Mouse (Mus musculus) thymus, postnatal 10 days (tissue): ENCODE results near the gene Msrb3.

ENCODE experiments used
- DNase-seq, 2 experiments: peaks; one replicate each; pipeline ENCODE4 v3.0.0; 2021; ENCODE audit warnings: low spot score in 2 of 2

The Msrb3 gene

DNA sequence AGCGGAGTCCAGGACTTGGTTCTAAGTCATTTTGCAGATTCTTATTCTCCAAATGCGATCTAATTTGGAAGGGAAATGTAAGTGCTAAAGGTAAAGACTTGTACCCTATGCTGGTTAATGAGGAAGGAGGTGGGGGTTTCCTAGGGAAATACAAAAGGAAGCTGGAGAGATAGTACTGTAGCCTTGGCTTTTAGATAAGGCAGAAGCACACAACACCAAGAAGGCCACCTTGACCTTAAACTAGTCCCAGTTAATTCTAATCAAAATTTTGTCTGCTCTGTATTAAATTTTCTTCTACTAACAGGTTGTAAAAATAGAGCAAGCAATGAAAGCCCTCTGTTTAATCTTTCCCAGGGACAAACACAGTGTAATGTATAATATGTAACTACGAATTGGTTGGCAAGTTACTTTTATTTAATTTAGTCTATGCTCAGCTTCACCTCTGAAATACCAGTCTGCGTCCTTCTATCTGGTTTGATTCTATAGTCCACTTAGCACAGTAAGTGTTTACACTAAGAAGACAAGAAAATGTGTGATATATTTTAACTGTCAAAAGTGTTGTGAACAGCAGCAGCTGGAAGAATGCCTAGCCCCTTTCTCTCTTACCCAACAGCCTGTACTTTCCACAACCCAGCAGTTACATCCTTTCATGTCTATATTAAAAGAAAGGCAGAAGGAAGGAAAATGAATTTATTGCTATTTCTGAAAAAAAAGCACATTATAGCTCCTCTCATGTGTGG is 87.9 kb downstream of the Msrb3 start:
- DNase-seq, result no peak

DNA sequence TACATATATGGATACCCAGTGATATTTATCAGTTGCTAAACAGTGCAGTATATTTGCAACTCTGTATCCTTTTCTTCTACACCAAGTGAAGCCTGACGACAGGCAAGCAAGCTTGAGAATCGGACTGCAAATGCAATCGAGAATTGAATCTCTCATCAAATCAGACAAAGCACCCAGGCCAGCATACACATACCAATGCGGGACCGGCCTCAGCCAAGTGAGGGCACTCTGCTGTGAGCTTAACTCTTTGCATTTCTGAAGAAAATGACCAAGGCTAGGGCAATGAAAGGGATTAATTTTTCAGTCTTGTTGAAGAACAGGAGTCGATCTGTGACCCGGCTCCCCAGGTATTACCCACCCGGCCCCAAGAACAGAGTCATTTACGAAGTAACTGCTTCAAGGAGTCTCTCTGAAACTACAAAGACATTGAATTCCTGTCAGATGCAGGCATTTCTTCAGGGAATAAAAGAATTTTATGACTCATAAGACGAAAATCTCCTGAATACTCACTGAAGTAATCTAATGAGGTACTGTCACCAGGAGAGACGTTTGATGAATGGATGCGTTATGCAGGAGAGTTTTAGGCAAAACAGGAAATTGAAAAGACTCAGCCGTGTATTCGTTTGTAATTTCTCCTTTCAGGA is 88.7 kb downstream of the Msrb3 start:
- no peak for DNase-seq

DNA sequence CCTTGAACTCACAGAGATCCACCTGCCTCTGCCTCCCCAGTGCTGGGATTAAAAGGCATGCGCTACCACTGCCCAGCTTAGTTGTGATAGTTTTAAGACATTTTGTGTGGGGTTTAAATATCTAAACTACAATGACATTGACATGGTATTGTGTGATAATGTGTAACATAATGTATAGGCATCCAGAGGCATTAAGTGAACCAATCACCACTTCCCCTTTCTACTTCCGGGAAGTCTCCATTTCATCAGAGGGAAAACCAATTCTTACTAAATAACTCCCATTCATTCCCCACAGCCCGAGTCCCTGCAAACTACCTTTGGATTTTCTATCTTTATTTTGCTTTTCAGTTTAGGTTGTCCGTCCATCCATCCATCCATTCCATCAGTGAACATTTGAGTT is 90.7 kb downstream of the Msrb3 start:
- DNase-seq, result no peak

DNA sequence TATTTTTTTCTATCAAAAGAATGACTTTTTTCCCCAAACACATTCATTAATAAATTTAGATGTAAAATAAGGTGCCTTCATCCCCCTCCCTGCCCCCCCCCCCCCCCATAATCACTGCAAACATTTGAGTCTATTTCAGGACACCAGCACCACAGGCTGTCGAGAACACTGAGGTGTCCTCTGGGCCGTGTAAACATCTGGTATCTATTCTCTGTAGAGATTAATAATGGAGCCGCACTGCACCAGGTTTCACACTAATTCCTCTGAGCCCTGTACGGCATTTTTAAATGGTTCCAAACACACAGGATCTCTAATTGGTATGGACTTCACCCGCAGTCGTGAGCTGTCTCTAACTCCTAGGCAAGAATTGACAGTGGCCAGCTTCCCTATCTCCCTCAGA is 97.8 kb downstream of the Msrb3 start:
- DNase-seq, result no peak

DNA sequence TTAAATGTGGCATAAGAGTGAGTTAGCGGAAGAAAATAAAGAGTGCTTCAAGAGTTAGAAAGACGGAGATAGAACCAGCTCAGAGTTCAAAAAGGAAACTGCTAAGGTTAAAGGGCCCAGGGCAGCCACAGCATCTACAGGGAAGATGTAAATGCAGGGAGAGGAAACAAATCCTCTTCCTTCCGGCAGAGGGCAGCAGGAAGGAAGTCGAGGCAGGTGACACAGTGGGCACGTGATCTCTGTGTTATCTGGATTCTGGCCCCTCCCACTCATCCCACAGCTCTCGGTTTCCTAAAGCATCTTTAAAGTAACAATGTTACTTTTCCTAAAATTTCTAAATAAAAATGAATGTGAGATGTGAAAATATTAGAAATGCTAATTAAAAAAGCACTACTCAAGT is 99.4 kb downstream of the Msrb3 start:
- DNase-seq, result no peak

DNA sequence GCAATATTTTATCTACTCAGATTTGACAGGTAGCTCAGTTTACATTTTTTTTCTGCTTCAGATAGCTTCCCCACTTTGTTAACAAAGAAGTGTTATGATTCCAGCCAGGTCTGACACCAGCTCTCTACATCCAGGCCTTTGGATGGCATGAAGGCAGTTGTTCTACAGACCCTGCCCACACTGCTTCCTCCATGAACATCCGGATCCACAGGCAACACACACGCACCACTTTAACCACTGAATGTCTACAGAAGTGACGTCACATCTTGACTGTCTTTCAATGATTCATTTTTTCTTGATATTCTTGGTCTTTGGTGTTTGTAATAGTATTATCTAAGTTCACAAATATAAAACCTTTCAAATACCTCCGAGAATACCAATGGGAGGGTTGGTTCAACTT is 102.2 kb downstream of the Msrb3 start:
- DNase-seq, result no peak

DNA sequence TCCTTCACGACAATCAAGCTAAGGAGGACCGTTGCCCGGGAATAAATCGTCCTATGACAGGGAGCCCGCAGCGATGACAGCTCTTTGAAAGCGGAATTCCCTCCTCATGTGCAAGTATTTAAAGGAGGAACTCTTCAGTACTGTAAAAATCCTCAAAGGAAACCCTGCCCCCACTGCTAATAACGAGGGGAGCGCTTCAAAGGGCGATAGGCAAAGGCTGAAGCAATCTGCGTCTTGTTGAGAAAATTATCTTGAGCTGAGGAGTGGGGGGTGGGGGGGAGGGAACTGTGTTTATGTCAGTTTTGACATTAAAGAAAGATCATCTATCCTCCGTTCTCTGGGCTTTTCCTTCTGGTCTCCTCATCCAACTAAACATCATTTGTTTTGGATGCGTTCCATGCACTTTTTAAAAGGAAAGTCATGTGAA is 104.5 kb downstream of the Msrb3 start:
- no peak for DNase-seq

DNA sequence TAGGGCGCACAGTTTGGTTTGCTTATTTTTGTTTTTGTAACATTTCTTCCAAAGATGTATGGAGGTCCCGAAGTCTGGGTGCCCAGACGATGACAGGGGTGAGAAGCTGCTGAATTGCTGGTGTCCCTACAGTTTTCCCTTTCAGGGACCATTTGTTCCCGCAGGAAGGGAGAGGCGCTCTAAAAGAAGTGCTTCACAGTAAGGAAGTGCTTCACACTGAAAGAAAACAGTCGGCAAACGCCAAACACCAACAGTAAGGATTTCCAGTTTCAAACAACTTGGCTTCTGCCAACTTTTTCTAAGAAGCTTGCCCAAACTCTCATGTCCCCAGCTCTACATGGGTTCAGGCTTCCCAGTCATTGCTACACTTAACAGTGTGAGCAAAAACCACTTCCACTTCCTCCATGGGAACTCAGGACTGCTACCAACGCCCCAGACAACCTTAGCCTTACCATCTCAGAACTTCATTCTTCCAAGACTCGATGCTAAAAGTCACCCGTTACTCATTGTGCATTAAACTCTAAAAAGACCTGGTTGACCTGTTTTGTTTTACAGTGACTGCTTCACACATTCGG is 106.6 kb downstream of the Msrb3 start:
- no peak for DNase-seq

DNA sequence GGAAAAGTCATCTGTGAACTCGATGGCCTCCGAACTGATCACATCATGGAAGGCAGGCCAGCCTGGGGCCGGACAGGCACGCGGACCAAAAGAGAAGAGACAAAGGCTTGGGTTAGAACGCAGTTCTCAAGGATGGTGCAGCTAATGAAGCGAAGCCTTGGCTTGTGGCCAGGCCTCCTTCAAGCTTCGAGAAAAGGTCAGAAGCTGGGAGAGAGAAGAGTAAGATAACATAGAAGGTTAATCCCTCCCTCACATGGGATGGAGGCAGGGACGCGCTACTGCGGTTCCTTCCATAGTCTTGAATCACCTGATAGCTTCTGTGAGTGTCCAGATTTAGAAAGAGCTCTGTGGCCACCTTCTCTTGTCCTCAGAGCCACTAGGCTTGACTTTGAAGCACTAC is 107.5 kb downstream of the Msrb3 start:
- DNase-seq, result no peak

DNA sequence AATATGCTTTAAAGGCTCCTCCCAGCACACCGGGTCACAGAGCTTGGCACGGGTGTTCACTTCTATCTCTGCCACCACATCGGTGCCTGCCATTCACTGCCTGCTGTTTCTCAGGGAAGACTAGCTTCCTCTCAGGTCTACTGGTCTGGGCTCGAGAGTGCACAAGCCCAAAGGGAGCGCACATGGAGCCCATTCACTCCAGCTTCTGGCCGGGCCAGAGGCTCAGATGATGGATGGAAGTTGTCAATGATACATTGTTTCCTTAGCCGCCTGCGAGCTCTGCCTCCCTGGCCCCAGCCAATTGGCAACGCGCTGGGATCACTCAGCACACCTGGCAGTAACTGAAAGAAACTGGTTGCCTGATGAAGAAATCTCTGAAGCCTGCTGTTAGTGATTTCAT is 111.7 kb downstream of the Msrb3 start:
- DNase-seq, result no peak

DNA sequence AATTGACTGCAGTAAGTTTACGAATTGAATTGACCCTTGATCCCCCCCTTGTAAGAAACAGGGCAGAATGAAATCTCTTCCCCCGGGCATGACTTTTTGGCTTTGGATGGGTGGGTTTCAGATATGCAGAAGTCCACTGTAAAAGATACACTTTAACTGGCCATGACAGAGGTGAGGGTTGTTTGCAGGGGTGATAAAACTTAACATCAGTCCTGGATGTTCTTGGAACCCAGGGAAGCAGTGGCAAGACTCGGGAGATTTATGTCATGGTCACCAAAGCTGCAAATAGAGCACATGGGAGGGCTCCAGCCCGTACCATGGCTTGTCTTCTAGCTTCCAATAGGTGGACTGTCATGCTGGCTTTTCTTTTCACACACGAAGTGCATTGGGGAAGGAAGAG is 114.4 kb downstream of the Msrb3 start:
- DNase-seq, result no peak

DNA sequence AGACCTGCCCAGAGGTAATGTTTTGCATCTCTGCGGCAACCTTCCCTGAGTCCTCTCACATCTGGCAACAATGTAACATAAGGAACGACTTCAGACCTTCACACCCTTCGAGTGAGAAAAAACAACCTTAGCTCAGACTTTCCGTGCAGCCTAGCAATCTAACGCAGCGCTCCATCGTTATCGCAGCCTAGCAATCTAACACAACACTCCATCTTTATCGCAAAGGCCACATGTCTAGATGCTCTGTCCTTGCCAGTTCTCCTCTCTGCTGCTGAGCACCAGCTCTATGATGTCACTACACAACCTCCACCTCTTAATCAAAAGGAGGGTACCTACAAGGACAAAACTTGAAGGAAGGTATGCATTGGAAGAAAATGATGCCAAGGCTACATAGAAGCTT is 115.5 kb downstream of the Msrb3 start:
- no peak for DNase-seq

DNA sequence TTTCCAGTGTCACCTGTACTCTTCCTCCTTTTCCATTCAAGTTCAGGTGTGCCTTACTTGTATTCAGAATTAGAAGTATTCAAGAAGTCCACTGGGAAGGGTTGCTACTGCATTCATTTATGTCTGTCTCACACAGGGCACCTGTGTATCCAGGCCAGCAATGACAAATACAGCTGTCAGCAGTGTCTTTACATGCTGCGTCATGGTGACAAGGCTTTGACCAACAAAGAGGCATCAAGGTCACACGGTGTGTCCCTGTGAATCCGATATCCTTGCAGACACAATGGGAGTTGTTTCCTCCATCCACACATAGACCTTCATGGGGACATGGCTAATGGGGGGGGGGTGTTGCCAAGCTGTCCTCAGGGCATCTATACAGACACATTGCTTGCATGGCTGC is 121.4 kb downstream of the Msrb3 start:
- DNase-seq, result no peak

DNA sequence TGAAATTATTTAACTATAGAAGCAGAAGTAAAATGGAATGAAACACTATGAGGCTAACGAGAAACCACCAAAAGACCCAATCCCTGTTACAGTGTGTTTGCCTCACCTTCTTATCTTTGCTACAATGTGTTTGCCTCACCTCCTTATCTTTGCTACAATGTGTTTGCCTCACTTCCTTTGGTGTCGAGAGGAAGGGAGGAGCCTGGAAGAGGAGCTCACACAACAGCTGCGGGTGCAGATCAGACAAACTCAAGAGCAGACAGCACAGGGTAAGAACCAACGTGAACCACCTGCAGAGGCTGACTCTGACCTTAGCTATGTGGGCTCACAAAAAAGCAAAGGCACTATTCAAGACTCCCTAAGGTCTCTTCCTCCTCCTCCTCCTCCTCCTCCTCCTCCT is 123.5 kb downstream of the Msrb3 start:
- DNase-seq, result no peak

DNA sequence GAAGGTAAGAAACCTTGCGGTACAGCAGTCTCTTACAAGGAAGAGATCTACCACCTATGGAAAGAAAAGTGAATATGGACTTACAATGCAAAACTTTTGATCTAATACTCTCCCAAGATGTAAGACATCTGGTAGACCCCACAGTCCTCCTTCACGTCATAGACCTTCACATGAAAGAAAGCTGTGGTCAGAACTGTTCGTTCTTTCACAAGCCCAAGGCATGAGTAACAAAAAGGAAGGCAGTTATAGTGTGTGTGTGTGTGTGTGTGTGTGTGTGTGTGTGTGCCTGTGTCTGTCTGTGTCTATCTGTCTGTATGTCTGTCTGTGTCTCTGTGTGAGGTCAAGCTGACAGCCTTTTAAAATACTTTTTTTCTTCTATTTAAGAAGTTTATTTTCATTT is 131.5 kb downstream of the Msrb3 start:
- DNase-seq, result no peak

DNA sequence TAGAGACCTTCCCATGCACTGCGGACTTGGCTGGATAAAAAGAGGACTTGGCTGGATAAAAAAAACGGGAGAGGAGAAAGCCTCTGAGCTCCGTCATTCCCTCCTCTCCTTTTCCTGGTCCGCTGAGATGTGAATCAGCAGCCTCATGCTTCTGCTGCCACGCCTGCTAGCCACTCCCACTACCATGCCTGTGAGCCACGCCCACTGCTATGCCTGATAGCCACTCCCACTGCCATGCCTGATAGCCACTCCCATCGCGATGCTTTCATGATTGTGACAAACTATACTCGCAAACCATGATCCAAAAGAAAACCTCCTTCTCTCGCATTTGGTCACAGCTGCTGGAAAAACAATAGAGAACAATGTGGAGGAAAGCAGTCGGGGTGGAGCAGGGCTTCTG is 133.5 kb downstream of the Msrb3 start:
- DNase-seq, result no peak

DNA sequence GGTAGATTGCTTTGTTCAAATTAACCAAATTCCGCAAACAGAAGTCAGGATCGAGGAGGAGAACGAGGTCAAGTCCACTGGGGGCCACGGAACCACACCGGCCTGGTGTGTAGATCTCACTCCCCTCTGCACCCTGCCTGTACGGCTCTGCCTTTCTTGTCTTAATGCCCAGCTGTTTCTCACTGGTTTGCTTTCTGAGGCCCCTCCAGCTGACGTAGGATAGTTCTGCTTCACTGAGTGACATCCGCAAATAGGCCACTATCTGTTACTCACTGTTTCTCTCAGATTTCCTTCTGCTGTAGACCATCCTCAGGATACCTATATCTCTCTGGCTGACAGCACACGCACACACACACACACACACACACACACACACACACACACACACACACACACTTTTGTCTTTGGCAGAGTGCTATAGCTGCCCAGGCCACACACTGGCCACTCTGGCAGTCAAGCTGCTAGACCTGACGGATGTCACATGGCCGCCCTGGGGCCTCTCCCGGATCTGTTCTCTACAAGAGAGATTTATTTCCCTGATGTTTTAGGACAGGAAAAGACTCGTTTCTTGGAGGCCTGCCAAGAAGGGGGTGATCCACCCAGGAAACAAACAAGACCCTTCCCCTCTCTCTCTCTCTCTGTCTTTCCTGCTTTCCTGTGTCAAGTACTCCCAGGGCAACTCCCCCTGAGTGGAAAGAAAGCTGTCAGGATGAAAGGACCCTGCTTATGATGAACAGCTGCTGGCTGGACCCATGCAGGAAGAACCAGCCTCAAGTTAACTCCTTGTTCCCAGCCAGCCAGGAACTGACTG is 135.0 kb downstream of the Msrb3 start:
- no peak for DNase-seq

DNA sequence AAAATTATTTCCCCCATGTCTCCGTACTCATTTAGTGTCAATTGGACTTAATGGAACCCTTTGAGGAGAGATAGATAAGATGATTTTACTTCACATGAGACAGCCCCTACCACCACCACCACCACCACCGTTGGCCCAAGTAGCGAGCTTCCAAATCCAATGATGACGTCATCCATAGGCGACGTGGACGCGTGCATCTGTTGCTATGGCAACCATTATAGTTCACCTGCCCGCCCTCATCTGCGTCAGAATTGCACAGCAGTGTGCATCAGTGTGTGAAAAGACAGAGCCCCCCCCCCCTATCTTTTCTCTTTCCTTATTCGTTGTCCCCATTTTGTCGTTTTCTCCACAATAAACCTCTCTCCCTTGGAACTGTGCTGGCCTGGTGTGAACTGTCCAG is 135.9 kb downstream of the Msrb3 start:
- DNase-seq, result no peak

DNA sequence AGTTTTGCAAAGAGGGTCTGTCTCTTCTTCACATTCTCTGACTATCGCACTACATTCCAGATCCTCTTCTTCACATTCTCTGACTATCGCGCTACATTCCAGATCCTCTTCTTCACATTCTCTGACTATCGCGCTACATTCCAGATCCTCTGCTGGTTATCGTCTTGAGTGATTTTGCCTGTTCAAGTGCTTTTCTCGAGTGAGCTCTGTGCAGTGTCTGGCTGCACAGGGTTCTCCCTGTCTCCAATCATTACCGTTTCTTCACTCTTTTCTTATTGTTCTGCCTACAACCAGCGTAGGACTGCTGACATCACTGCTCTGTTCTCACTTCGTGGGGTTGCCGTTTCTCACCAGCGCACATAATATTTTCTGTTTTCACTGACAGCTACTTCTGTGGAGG is 138.2 kb downstream of the Msrb3 start:
- no peak for DNase-seq

DNA sequence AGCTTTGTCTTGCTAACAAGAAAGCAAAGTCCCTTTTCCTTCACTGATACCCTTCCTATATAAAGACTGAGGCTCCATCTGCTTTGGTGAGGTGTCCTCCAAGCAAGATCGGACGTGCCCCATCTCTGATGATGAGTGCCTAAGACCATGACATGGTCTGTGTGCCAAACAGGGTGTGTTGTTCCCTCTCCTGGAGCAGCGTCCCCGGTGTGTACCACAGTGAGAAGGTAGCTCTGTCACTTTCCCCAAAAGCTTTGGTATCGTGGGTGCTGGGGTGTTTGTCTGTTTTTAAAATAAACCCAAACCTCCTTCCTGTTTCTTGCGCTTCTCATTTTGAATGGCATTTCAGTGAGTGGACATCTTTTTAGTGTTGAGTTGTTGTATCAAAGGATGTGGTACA is 139.0 kb downstream of the Msrb3 start:
- DNase-seq, result no peak

DNA sequence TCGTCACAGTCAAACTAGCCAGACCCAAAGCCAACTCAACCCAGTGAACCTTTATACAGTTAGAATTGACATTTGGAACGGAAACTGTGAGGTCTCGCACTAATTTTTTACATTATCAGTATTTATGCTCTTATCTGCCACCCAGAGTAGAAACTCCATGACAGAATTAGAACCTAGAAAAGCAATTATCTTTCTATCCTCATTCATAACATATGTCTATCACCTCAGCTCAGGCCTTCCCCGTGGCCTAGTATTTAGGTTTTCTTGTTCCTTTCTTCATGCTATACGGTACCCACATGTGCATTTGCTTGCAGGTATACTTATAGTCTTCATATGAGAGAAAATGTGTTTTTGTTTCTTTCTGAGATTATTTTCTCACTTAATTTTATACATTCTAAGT is 146.4 kb downstream of the Msrb3 start:
- DNase-seq, result no peak

DNA sequence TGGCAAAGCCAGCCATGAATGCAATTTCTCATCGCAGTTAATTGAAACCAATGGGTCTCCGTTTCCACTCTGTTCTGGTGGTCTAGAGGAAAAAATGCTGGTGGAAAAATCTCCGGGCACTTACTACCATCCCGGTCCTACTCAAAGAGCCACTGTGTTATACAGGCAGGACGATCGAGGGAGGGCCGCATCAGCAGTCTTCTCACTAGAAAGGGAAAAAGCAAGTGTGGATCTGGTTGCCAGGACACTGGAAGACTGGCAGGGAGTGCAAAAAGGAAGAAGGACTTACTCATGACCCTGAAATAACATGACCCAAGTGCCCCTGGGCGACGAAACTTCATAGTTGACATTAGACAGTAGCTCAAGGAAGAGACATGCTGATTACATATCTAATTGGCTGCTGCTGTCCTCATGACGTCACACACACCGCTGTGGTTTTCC is 147.1 kb downstream of the Msrb3 start:
- no peak for DNase-seq

DNA sequence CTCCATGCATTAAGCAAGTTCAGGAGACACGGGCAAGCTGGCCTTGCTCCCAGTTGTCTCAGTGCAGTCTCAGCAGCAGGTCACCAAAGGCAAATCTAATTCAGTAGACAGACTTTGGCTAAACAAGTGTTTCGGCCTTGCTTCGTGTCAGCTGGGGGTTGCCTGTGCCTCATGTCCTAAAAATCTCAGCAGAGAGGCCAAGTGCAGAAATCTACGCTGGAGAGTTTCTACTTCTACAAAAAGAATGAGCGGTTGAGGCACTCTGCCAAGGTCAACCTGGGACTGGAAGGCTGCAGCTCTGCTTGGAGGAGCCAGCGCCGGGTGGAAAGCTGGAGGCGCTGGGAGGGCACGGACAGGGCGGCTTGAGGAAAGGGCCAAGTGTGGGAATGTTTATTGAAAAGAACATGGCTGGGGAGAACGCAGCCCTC is 147.6 kb downstream of the Msrb3 start:
- no peak for DNase-seq
